Mouse (Mus musculus) liver, adult 2 months (tissue): ENCODE results near the gene Mylk. TPM values are rescaled to one million over a fixed set of nuclear protein-coding genes. Genes with fewer than 3 reads are reported as not detected.
A peak's percentile ranks its signal among the peaks of the same experiment; 100 is the strongest.

ENCODE experiments used
- DNase-seq: peaks from one replicate; pipeline ENCODE4 v3.0.0-alpha.2; 2011; ENCODE audit warnings: low read depth, low spot score; ENCODE audit errors: extremely low read depth
- H3K27ac ChIP-seq: fragments of 200-500 bp; replicated peaks from 2 replicates; pipeline ENCODE4 v1.5.1; 2012; ENCODE audit warnings: low read depth, mild to moderate bottlenecking, control low read depth, inconsistent platforms, low read length; ENCODE audit not compliant: insufficient read depth
- H3K27me3 ChIP-seq: fragments of 200-500 bp; 2 replicates; pipeline ENCODE4 v1.6.1; 2012; ENCODE audit warnings: mild to moderate bottlenecking, moderate library complexity, low read length, inconsistent platforms; ENCODE audit not compliant: control insufficient read depth, insufficient read depth
- H3K36me3 ChIP-seq: fragments of 200-500 bp; 2 replicates; pipeline ENCODE4 v1.6.1; 2012; ENCODE audit warnings: low read length, inconsistent platforms; ENCODE audit not compliant: control insufficient read depth, insufficient read depth
- H3K4me1 ChIP-seq: fragments of 200-500 bp; 2 replicates; pipeline ENCODE4 v1.6.1; 2011; ENCODE audit warnings: low read length; ENCODE audit not compliant: control insufficient read depth, insufficient read depth
- H3K4me3 ChIP-seq: fragments of 200-500 bp; 2 replicates; pipeline ENCODE4 v1.5.1; 2011; ENCODE audit warnings: low read depth, mild to moderate bottlenecking, control low read depth, low read length, moderate library complexity; ENCODE audit not compliant: insufficient read depth
- H3K79me2 ChIP-seq: fragments of 200-500 bp; 2 replicates; pipeline ENCODE4 v1.6.1; 2012; ENCODE audit warnings: inconsistent platforms, mild to moderate bottlenecking, low read length, moderate library complexity; ENCODE audit not compliant: control insufficient read depth, insufficient read depth
- H3K9ac ChIP-seq: fragments of 200-500 bp; 2 replicates; pipeline ENCODE4 v1.6.1; 2012; ENCODE audit warnings: low read depth, mild to moderate bottlenecking, control low read depth, inconsistent platforms, low read length
- CTCF ChIP-seq: fragments of 200-500 bp; IDR thresholded peaks from 2 replicates; pipeline ENCODE4 v1.5.1; 2011; ENCODE audit warnings: low read depth, low read length, control low read depth
- POLR2A ChIP-seq: fragments of 200-500 bp; IDR thresholded peaks from 2 replicates; pipeline ENCODE4 v1.6.1; 2011; ENCODE audit warnings: low read length, control low read depth; ENCODE audit not compliant: insufficient read depth; ENCODE audit errors: extremely low read depth
- WGBS: fragments of 180-500 bp; shearing (Covaris S2); methylation state at CpG from one replicate; pipeline ENCODE4 v1.1.7; 2018; 5-methylcytosine and 5-hydroxymethylcytosine counted together
- polyA plus RNA-seq: library from polyadenylated mRNA; depleted of rRNA; stranded (reverse); fragments of >200 nt; gene quantifications from 2 replicates; pipeline ENCODE4 v1.2.3, GENCODE M21; 2012
- total RNA-seq: library from RNA; depleted of rRNA; stranded (reverse); fragments of >200 nt; gene quantifications from 2 replicates; pipeline ENCODE4 v1.2.3, GENCODE M21; 2014

Mylk gene
- total and polyA plus RNA-seq, 2 experiments, result 33.0 to 37.7 TPM

DNA sequence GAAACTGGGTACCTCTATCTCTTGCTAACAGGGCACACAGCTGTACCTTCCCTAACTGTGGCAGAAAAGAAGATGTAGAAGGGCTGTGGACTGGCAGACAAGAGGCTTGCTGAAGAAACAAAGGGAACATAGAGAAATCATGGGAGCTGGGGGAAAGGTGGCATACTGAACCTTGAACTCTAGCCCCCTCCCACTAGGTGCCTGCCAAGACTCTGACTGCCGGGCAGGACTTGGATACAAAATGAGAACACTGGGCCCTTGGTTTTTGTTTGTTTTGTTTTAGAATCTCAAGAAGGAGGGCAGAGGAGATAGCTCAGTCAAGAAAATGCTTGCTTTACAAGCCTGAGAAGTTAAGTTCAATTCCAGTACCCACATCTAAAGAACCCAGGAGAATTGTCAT, 262.4 kb downstream of the Mylk start:
- Histone ChIP-seq H3K36me3 (no peaks in the 10 kb centered on the region), H3K4me1 (peaks cover 4% of the 10 kb centered on the region; the same call in 1 of the 2 replicates), H3K27me3 (no peaks in the 10 kb centered on the region), H3K79me2 (no peaks in the 10 kb centered on the region), H3K9ac (no peak overlapping the region), H3K27ac (no peak overlapping the region), H3K4me3 (no peak overlapping the region)
- WGBS, result 54% methylated on average over 1 of the region's 1 CpGs
- TF ChIP-seq POLR2A (no peak), CTCF (no peak)
- no peak for DNase-seq

DNA sequence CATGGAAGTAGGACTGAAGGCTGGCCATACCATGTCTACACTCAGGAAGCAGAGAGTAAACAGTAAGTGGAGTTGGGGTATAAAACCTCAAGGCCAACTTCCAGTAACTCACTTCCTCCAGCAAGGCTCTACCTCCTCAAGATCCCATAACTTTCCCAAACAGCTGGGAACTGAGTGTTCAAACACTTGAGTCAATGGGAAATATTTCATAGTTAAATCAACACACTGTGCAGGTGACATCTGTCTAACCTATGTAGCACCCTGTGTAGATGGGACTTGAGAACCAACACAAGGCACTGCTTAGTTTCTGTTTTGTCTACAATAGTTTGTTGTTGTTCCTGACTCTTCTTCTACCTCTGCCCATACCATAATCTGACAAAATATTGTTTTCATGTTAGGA, 263.4 kb downstream of the Mylk start:
- DNase-seq, result no peak
- no peaks in the 10 kb centered on the region for H3K36me3 ChIP-seq
- no peak overlapping the region for H3K9ac ChIP-seq
- no peaks in the 10 kb centered on the region for H3K79me2 ChIP-seq
- no peak for TF ChIP-seq CTCF
- no peak for TF ChIP-seq POLR2A
- no peaks in the 10 kb centered on the region for H3K27me3 ChIP-seq
- no peak overlapping the region for H3K4me3 ChIP-seq
- H3K27ac ChIP-seq, result no peak overlapping the region
- peaks cover 4% of the 10 kb centered on the region; the same call in 1 of the 2 replicates for H3K4me1 ChIP-seq

DNA sequence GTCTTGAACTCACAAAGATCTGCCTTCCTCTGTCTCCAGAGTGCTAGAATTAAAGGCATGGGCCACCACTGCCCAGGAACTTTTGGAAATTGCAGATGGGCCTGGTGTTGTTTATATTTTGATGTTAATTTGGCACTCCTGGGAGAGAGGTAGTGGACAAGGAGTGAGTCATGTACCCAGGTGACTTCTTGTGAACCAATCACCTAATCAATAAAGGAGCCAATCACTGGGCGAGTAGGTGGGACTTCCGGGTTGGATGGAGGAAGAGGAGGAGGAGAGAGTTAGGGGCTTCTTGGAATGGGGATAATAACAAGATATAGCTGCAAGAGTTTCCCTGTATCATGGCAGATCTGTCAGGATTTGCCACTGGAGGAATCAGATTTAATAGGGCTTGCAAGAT, 268.5 kb downstream of the Mylk start:
- Histone ChIP-seq H3K4me1 (peaks cover 4% of the 10 kb centered on the region; the same call in 1 of the 2 replicates), H3K9ac (no peak overlapping the region), H3K36me3 (no peaks in the 10 kb centered on the region), H3K27ac (no peak overlapping the region), H3K4me3 (no peak overlapping the region), H3K79me2 (no peaks in the 10 kb centered on the region), H3K27me3 (no peaks in the 10 kb centered on the region; the same call in 1 of the 2 replicates)
- 91% methylated on average over 2 of the region's 2 CpGs for WGBS
- no peak for TF ChIP-seq CTCF
- no peak for TF ChIP-seq POLR2A
- no peak for DNase-seq

DNA sequence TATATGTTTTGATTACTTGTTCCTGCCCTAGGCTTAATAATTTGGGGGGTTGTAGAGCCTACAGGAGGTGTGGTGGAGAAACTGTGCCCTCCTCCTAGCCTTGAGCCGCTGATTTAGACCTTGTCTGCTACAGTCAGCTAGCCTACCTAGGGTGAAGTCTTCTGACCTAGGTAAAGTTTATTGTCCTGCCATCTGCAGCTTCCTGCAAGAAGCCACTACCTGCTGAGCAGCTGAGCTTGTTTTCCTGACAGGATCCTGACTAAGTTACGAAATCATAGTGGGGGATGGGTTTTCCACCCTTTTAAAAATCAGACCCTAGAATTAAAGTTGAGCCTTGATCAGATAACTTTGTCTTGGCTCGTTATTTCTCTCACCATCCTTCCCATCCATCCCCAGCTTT, 271.5 kb downstream of the Mylk start:
- no peaks in the 10 kb centered on the region for H3K4me1 ChIP-seq
- H3K79me2 ChIP-seq, result no peaks in the 10 kb centered on the region
- H3K9ac ChIP-seq, result no peak overlapping the region
- 72% methylated on average over 3 of the region's 3 CpGs for WGBS
- no peak for TF ChIP-seq POLR2A
- TF ChIP-seq CTCF, result no peak
- H3K36me3 ChIP-seq, result no peaks in the 10 kb centered on the region
- H3K4me3 ChIP-seq, result no peak overlapping the region
- H3K27me3 ChIP-seq, result no peaks in the 10 kb centered on the region; the same call in 1 of the 2 replicates
- H3K27ac ChIP-seq, result no peak overlapping the region
- no peak for DNase-seq

DNA sequence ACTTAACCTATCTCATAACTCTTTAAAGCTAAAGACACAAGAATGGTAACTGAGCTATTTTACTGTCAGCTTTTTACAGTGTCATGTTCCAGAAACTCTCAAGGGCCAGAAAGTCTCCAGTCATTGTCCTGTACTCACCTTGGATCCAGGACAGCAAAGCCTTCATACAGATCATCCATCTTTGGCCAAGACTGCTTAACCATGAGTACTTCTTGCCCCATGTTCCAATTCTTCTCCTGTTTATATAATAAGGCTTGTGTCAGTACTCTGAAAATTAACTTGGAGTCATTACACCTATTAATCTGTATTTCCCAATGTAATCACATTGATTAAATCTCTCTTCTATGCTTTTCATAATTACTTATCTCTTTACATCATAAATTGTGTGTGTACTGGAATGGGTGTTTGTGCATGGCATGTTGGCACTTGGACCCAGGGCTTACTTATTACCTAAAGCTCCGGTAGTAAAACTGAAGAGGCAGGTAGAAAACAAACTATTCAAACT, 273.5 kb downstream of the Mylk start:
- DNase-seq, result no peak
- H3K9ac ChIP-seq, result no peak overlapping the region
- no peak for TF ChIP-seq POLR2A
- no peak for TF ChIP-seq CTCF
- no peak overlapping the region for H3K27ac ChIP-seq
- H3K4me1 ChIP-seq, result peaks cover 2% of the 10 kb centered on the region; the same call in 1 of the 2 replicates
- no peaks in the 10 kb centered on the region for H3K36me3 ChIP-seq
- H3K27me3 ChIP-seq, result no peaks in the 10 kb centered on the region; the same call in 1 of the 2 replicates
- 66% methylated on average over 1 of the region's 1 CpGs for WGBS
- no peak overlapping the region for H3K4me3 ChIP-seq
- H3K79me2 ChIP-seq, result no peaks in the 10 kb centered on the region

DNA sequence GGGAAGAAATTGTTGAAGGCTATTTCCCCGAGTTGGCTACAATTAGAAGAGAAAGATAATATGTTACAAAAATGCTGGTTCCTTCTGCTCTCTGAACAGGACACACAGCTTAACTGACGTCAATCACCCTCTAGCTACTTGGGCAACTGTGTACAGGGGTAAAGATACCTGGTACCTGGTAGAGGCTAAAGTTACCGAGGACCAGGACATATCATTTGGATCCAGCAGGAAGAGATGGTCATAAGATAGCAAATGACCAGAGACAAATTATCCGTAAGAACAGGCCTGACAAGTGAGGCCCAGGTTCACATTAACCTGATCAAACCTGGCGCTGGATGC, 276.9 kb downstream of the Mylk start:
- Histone ChIP-seq H3K4me1 (peaks cover 3% of the 10 kb centered on the region; the same call in 1 of the 2 replicates), H3K27me3 (no peaks in the 10 kb centered on the region), H3K9ac (no peak overlapping the region), H3K27ac (no peak overlapping the region), H3K36me3 (peaks cover 7% of the 10 kb centered on the region; the same call in 1 of the 2 replicates), H3K79me2 (peaks cover 3% of the 10 kb centered on the region; the same call in 1 of the 2 replicates), H3K4me3 (peak overlapping the region; percentile 7)
- no peak for DNase-seq
- 42% methylated on average over 5 of the region's 5 CpGs for WGBS
- TF ChIP-seq CTCF, result no peak
- TF ChIP-seq POLR2A, result no peak
